15 mouse cellular contexts compared by ENCODE assay signal in the genomic region with DNA sequence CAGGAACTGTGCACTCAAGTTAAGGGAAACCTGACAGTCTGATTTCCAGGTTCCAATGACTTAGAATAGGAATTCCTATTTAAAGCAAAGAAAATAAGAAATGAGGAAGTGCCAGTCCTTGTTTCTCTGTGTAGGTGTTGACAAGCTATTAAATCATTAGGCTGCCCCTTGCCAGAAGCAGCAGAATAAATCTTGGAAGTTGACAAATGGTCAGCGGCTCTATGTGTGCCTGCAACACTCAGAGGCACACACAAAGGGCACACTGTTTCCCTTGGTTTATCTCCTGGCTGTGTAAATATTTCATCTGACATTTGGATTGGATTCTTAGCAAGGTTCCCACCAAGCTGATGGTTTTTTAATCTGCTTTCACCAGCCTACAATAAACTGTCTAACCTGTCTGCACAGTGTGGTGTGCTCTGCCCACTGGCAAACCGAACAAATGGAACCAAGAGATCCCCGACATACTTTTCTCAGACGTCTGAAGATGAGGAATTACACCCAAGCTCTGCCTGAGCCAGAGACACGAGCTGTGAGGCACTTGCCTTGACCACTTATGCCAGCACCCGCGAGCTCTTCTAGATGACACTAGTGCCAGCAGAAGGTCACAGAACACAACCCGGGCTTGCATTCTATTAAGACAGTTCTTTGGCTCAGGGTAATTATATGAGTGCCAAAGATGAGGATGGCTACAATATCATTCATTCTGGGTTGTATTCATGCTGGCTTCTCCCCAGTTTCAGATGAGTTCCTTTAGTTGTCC.
A peak's percentile ranks its signal among the peaks of the same experiment; 100 is the strongest.
DNase-seq lines count a peak whose midpoint lies in the region; ATAC-seq and TF ChIP-seq lines count a peak whose summit lies in the region.
"Had no signal": no experiment of that assay in that cellular context is flagged by ENCODE, and none has a peak within 500 bp of the region (broad histone marks: within the 10 kb centered on the region; RNA-seq: fewer than 3 reads in every experiment).

No protein-coding gene starts in this region.

- H3K27ac ChIP-seq in heart, embryonic 15.5 days, result peak overlapping the region; percentile 45
- H3K27ac ChIP-seq in lung, embryonic 14.5 days (ENCODE audit: low read depth), result no peak overlapping the region
- H3K27ac ChIP-seq: heart, adult 2 months; limb, embryonic 13.5 days; neural tube, embryonic 15.5 days had no signal

- no peak overlapping the region for H3K9ac ChIP-seq in heart, embryonic 15.5 days
- H3K9ac ChIP-seq in lung, embryonic 14.5 days, result no peak overlapping the region
- H3K9ac ChIP-seq: limb, embryonic 13.5 days; neural tube, embryonic 15.5 days had no signal

- peak; percentile 50 for ATAC-seq in heart, embryonic 15.5 days (replicated peaks; ENCODE audit: insufficient number of reproducible peaks, insufficient read depth, low FRiP score, low read depth)
- ATAC-seq in lung, embryonic 14.5 days (ENCODE audit: insufficient read depth), result no peak

- TF ChIP-seq CTCF in lung, embryonic 14.5 days (IDR thresholded peaks at IDR 0.05; ENCODE audit: low read depth), result no peak

- no peak overlapping the region for H3K4me2 ChIP-seq in heart, embryonic 15.5 days
- H3K4me2 ChIP-seq in lung, embryonic 14.5 days, result no peak overlapping the region
- H3K4me2 ChIP-seq: limb, embryonic 13.5 days; neural tube, embryonic 15.5 days had no signal

- no peaks in the 10 kb centered on the region for H3K36me3 ChIP-seq in heart, embryonic 15.5 days
- no peaks in the 10 kb centered on the region for H3K36me3 ChIP-seq in lung, embryonic 14.5 days (ENCODE audit: insufficient read depth)
- H3K36me3 ChIP-seq: limb, embryonic 13.5 days; neural tube, embryonic 15.5 days had no signal

- peak; percentile 13 to 39 for DNase-seq in adrenal gland, adult (ENCODE audit: inconsistent age in 2 of 2, low spot score in 1 of 2)
- no peak for DNase-seq in adrenal gland, adult 18-20 months (ENCODE audit: low spot score in 2 of 2)
- DNase-seq in heart, adult 8-10 months (ENCODE audit: low spot score), result no peak
- peak; percentile 2 for DNase-seq in lung, embryonic 14.5 days
- no peak for DNase-seq in lung, postnatal 4 days
- no peak for DNase-seq in left cerebral cortex, adult 9 months (ENCODE audit: low spot score in 2 of 2)
- DNase-seq in c-Kit-positive CD71-positive TER-119-positive erythroid progenitor cells, embryonic 14.5 days (ENCODE audit: low spot score), result no peak
- DNase-seq: cerebellum, adult 8-10 months; lung, adult 18-20 months; retina, postnatal 1 day; thymus, postnatal 14 days had no signal

- H3K9me3 ChIP-seq in heart, embryonic 15.5 days (replicated peaks), result no peaks in the 10 kb centered on the region
- H3K9me3 ChIP-seq in lung, embryonic 14.5 days (ENCODE audit: low read depth, low read length), result no peaks in the 10 kb centered on the region
- H3K9me3 ChIP-seq: limb, embryonic 13.5 days; neural tube, embryonic 15.5 days had no signal

- H3K4me1 ChIP-seq in heart, embryonic 15.5 days (replicated peaks), result peaks cover 5% of the 10 kb centered on the region; the same call in 1 of the 2 replicates
- H3K4me1 ChIP-seq in lung, embryonic 14.5 days (ENCODE audit: insufficient read depth), result no peaks in the 10 kb centered on the region
- H3K4me1 ChIP-seq: limb, embryonic 13.5 days; neural tube, embryonic 15.5 days had no signal

- 34% methylated on average over 8 of the region's 8 CpGs for WGBS in heart, embryonic 15.5 days
- WGBS in lung, embryonic 14.5 days, result 33% methylated on average over 8 of the region's 8 CpGs

- peaks cover 7% of the 10 kb centered on the region; the same call in 1 of the 2 replicates for H3K27me3 ChIP-seq in heart, embryonic 15.5 days
- no peaks in the 10 kb centered on the region; the same call in 1 of the 2 replicates for H3K27me3 ChIP-seq in lung, embryonic 14.5 days (ENCODE audit: insufficient read depth, low read length)

- no peak overlapping the region for H3K4me3 ChIP-seq in heart, embryonic 15.5 days
- H3K4me3 ChIP-seq in lung, embryonic 14.5 days (ENCODE audit: low read depth, low read length), result no peak overlapping the region
- H3K4me3 ChIP-seq: heart, adult 2 months; limb, embryonic 13.5 days; neural tube, embryonic 15.5 days had no signal

Comparison
In these comparisons a context has a peak if more than half of its experiments do, and no peak if none do; other contexts are left out.
1. DNase-seq: peak in adrenal gland, adult (2 of 2) and lung, embryonic 14.5 days (single experiment); none in adrenal gland, adult 18-20 months (0 of 2), heart, adult 8-10 months (single experiment), lung, postnatal 4 days (0 of 2), left cerebral cortex, adult 9 months (0 of 2) and c-Kit-positive CD71-positive TER-119-positive erythroid progenitor cells, embryonic 14.5 days (single experiment).